Mouse (Mus musculus) heart, embryonic 16.5 days (tissue): ENCODE results near the gene Defb43. TPM values are rescaled to one million over a fixed set of nuclear protein-coding genes. Genes with fewer than 3 reads are reported as not detected.

Source experiments
- ATAC-seq: fragments of 200-750 bp; cut with Nextera tagmentation; replicated peaks from 2 replicates; pipeline ENCODE4 v1.8.0; 2017; ENCODE audit warnings: moderate number of reproducible peaks; ENCODE audit not compliant: insufficient read depth, low FRiP score; ENCODE audit errors: extremely low read depth
- H3K27ac ChIP-seq: fragments of 300-500 bp; sonication (generic); 2 replicates; pipeline ENCODE4 v1.5.1; 2014; ENCODE audit warnings: mild to moderate bottlenecking, low read length, control low read depth, moderate library complexity
- H3K27me3 ChIP-seq: fragments of 300-500 bp; sonication (generic); 2 replicates; pipeline ENCODE4 v1.6.1; 2014; ENCODE audit warnings: low read length, mixed read lengths; ENCODE audit not compliant: control insufficient read depth, insufficient read depth
- H3K36me3 ChIP-seq: fragments of 300-500 bp; sonication (generic); 2 replicates; pipeline ENCODE4 v1.6.1; 2014; ENCODE audit not compliant: control insufficient read depth, insufficient read depth
- H3K4me1 ChIP-seq: fragments of 300-500 bp; sonication (generic); 2 replicates; pipeline ENCODE4 v1.6.1; 2014; ENCODE audit warnings: low read length, mixed read lengths; ENCODE audit not compliant: control insufficient read depth, insufficient read depth
- H3K4me2 ChIP-seq: fragments of 300-500 bp; sonication (generic); 2 replicates; pipeline ENCODE4 v1.6.1; 2014; ENCODE audit warnings: low read depth, mild to moderate bottlenecking, control low read depth, low read length
- H3K4me3 ChIP-seq: fragments of 300-500 bp; sonication (generic); 2 replicates; pipeline ENCODE4 v1.5.1; 2014; ENCODE audit warnings: mild to moderate bottlenecking, control low read depth, low read length
- H3K9ac ChIP-seq: fragments of 300-500 bp; sonication (generic); 2 replicates; pipeline ENCODE4 v1.6.1; 2014; ENCODE audit warnings: low read length, control low read depth
- H3K9me3 ChIP-seq: fragments of 300-500 bp; sonication (generic); replicated peaks from 2 replicates; pipeline ENCODE4 v1.6.1; 2016; ENCODE audit warnings: low read length; ENCODE audit not compliant: control insufficient read depth
- WGBS: fragments of 180-500 bp; shearing (Covaris S2); extraction: QIAGEN DNeasy Blood & Tissue Kit; methylation state at CpG from one replicate; pipeline ENCODE4 v1.1.7; 2014; 5-methylcytosine and 5-hydroxymethylcytosine counted together
- polyA plus RNA-seq: library from polyadenylated mRNA; unstranded; fragments of >200 nt; fragmentation: Nextera tagmentation; extraction: Ambion mirVana; gene quantifications from 2 replicates; pipeline ENCODE4 v1.2.1, GENCODE M21; 2015

Defb43 gene
- polyA plus RNA-seq, 1 experiment from 2014 or later, result not detected

DNA sequence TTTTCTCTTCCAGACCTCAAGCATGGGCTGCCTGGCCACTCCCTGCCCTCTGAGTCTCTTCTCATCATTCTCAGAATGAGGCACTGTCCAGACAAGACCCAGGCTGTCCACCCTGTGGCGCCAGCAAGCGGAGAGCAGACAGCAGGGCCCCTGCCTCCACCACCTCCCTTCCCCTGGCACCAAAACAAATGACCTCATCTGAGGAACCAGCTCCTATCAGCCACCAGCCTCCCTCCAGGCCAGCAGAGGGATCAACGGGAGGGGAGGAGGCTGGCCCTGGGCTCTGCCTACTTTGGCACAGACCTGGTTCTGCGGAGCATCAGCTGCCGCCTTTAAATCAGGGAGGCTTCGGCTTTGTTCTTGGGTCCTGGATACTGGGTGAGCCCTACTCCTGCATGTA is 43.2 kb downstream of the Defb43 start:
- peak; percentile 97 for ATAC-seq
- Histone ChIP-seq H3K9ac (peak overlapping the region; percentile 43; the same call in 1 of the 2 replicates), H3K4me2 (peak overlapping the region; percentile 31; the same call in 1 of the 2 replicates), H3K27ac (peak overlapping the region; percentile 82), H3K4me1 (peaks cover 12% of the 10 kb centered on the region), H3K36me3 (no peaks in the 10 kb centered on the region), H3K4me3 (no peak overlapping the region), H3K27me3 (no peaks in the 10 kb centered on the region), H3K9me3 (no peaks in the 10 kb centered on the region)
- WGBS, result 10% methylated on average over 6 of the region's 6 CpGs

DNA sequence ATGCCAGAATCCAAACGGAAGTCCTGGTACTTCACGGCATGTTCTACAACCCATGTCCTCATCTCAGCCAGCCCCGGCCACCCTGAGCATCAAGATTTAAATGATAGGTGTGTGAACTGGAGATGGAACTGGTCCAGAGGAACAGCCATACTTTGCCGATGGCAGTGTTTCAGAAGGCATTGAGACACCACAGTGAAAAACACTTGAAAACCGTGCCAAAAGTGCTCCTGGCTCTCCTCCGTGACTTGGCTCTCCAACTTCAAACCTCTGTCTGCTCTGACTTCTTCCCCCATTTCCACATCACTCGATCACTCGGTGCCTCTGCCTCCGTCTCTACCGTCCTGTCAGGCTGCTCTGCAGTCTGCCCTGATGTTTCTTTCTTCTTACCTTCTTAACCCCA is 48.8 kb downstream of the Defb43 start:
- no peak for ATAC-seq
- Histone ChIP-seq H3K27me3 (no peaks in the 10 kb centered on the region), H3K4me2 (no peak overlapping the region), H3K9ac (no peak overlapping the region), H3K36me3 (no peaks in the 10 kb centered on the region), H3K4me1 (peaks cover 26% of the 10 kb centered on the region), H3K4me3 (no peak overlapping the region), H3K9me3 (0 out of 2 replicates have a peak, but pooled peaks cover 3% of the 10 kb centered on the region), H3K27ac (no peak overlapping the region)
- WGBS, result 29% methylated on average over 10 of the region's 10 CpGs

DNA sequence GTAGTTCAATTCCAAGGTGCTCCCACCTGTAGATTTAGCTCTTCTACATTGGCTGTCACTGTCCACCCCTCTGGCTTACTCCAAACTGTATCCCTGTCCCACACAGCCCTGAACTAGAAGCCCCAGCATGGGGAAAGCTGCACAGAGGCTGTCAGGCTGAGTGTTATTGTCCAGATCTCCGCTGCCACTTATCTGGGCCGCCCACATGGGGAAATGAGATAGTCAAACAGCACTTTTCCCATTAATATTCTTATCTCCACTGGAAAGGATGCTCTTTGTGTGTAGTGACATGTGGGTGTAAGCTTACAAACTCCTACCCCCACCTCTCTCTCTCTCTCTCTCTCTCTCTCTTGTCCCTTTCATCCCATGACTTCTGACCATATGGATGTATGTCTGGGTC is 50.6 kb downstream of the Defb43 start:
- Histone ChIP-seq H3K4me3 (no peak overlapping the region), H3K27ac (no peak overlapping the region; the same call in 1 of the 2 replicates), H3K27me3 (no peaks in the 10 kb centered on the region), H3K9ac (no peak overlapping the region), H3K4me2 (no peak overlapping the region), H3K9me3 (0 out of 2 replicates have a peak, but pooled peaks cover 3% of the 10 kb centered on the region), H3K36me3 (no peaks in the 10 kb centered on the region), H3K4me1 (peaks cover 28% of the 10 kb centered on the region)
- 21% methylated on average over 2 of the region's 2 CpGs for WGBS
- peak; percentile 69 for ATAC-seq

DNA sequence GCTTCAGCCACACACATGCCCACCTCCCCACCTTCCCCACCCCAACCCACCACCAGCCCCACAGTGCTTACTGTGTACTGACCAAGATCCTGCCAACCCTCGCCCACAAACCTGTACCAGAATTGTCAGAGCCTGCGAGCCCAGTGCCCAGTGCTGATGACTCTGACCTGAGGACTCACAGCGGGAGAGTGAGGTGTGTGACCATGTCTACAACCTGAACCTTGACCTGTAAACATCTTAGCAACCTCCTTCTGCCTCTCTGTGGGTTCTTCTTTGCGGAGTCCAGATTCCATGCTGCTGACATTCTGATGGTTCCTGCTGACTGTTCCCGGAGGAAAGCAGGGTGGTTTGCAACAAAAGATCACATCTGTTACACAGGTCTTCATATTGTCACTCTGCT is 53.8 kb downstream of the Defb43 start:
- 84% methylated on average over 5 of the region's 5 CpGs for WGBS

DNA sequence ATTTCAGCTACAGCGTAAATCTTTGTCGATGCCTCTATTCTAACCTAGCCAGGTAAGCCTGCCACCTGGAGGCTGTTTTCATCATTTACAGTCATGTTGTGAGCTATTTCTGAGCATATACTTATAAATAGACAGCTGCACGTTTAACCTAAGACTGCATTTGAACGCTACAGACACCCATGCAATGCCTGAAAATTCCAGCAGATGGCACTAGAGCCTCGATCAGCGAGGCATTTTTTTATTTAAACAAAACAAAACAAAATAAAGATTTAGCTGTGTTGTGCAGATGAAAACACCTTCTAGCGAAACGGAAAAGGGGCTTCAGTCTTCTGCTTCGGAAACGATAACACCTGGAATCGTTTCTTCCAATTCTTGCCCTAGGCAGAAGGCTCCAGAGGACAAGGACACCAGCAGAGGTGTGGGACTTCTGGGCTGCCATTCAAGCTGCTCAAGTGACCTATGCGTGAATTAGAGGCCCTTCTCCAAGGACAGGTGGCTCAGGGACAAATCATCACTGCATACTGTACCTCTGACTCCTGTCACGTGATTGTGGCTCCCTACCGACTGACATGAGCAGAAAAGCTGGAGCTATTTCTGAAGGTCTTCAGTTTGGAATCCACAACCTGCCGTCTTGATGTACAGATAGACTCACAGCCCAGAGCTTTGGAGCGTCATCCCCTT is 55.2 kb downstream of the Defb43 start:
- 12% methylated on average over 16 of the region's 16 CpGs for WGBS
- ATAC-seq, result peak; percentile 38; the same call in 1 of the 2 replicates
- Histone ChIP-seq H3K27ac (peak overlapping the region; percentile 95), H3K4me3 (no peak overlapping the region), H3K9ac (peak overlapping the region; percentile 64), H3K9me3 (0 out of 2 replicates have a peak, but pooled peaks cover 3% of the 10 kb centered on the region), H3K27me3 (no peaks in the 10 kb centered on the region), H3K36me3 (no peaks in the 10 kb centered on the region), H3K4me1 (peaks cover 40% of the 10 kb centered on the region), H3K4me2 (peak overlapping the region; percentile 51)

More for the DNA sequence above, 53.8 kb downstream of the Defb43 start:
- no peak overlapping the region for H3K4me3 ChIP-seq
- no peaks in the 10 kb centered on the region for H3K36me3 ChIP-seq
- H3K27ac ChIP-seq, result no peak overlapping the region
- peaks cover 48% of the 10 kb centered on the region for H3K4me1 ChIP-seq
- H3K4me2 ChIP-seq, result no peak overlapping the region
- no peak overlapping the region for H3K9ac ChIP-seq
- H3K9me3 ChIP-seq, result 0 out of 2 replicates have a peak, but pooled peaks cover 3% of the 10 kb centered on the region
- no peaks in the 10 kb centered on the region for H3K27me3 ChIP-seq
- ATAC-seq, result no peak

Other genes with a start within 250 kb of the Defb43 start
- 4.0 and 4.5 TPM in 2 replicates for gene Wdfy2, start 174.1 kb upstream of the Defb43 start, polyA plus RNA-seq
- gene Defb48, start 27.3 kb upstream of the Defb43 start, polyA plus RNA-seq, result not detected in 2 replicates
- not detected in 2 replicates for gene Defb47, start 13.7 kb upstream of the Defb43 start, polyA plus RNA-seq
- gene Defb42, start 35.2 kb downstream of the Defb43 start, polyA plus RNA-seq, result 1.2 and 2.2 TPM in 2 replicates
- not detected in 2 replicates for gene Defb30, start 38.2 kb downstream of the Defb43 start, polyA plus RNA-seq